Mouse (Mus musculus): ENCODE results near the gene Smyd3. TPM values are rescaled to one million over a fixed set of nuclear protein-coding genes. Genes with fewer than 3 reads are reported as not detected.

Gene Smyd3
- polyA plus RNA-seq, 1 experiment from 2014 or later: 22.3 TPM

GRCm38 (mm10) chr1:179032947-179033346, 484.9 kb downstream of the Smyd3 start:
- H3K9me3 ChIP-seq (ENCODE audit: control insufficient read depth, low read length): no peaks in the 10 kb centered on the region
- WGBS: 96% methylated on average over 2 of the region's 2 CpGs
- no peaks in the 10 kb centered on the region for H3K36me3 ChIP-seq (ENCODE audit: control insufficient read depth, insufficient read depth, low read length)
- DNase-seq (ENCODE audit: low spot score) (no peak), ATAC-seq (replicated peaks; ENCODE audit: low FRiP score, low TSS enrichment, low read depth) (no peak)
- no peaks in the 10 kb centered on the region for H3K27me3 ChIP-seq (replicated peaks; ENCODE audit: control insufficient read depth, insufficient read depth, low read length)
- no peak overlapping the region for H3K27ac ChIP-seq (ENCODE audit: low read depth)
- no peak overlapping the region for H3K9ac ChIP-seq (ENCODE audit: low read length)
- H3K4me3 ChIP-seq (ENCODE audit: low read depth, low read length): no peak overlapping the region
- no peak overlapping the region for H3K4me2 ChIP-seq (ENCODE audit: low read length)
- no peaks in the 10 kb centered on the region for H3K4me1 ChIP-seq (replicated peaks; ENCODE audit: control insufficient read depth, insufficient read depth, low read length)

DNA sequence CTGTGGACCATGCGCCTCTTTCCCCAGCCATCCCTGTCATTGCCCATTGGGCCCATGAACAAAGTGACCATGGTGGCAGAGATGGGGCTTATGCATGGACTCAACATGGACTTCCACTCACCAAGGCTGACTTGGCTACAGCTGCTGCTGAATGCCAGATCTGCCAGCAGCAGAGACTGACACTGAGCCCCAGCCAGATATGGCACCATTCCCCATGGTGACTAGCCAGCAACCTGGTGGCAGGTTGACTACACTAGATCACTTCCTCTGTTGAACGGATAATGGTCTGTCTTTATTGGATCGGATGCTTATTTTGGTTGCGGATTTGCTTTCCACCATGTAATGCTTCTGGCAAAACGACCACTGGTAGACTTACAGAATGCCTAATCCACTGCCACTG, 486.3 kb downstream of the Smyd3 start:
- H3K27ac ChIP-seq (ENCODE audit: low read depth): no peak overlapping the region
- no peak for ATAC-seq (replicated peaks; ENCODE audit: low FRiP score, low TSS enrichment, low read depth)
- DNase-seq (ENCODE audit: low spot score): no peak
- no peaks in the 10 kb centered on the region for H3K36me3 ChIP-seq (ENCODE audit: control insufficient read depth, insufficient read depth, low read length)
- no peak overlapping the region for H3K4me3 ChIP-seq (ENCODE audit: low read depth, low read length)
- H3K27me3 ChIP-seq (replicated peaks; ENCODE audit: control insufficient read depth, insufficient read depth, low read length): no peaks in the 10 kb centered on the region
- 93% methylated on average over 5 of the region's 5 CpGs for WGBS
- no peak overlapping the region for H3K4me2 ChIP-seq (ENCODE audit: low read length)
- H3K9me3 ChIP-seq (ENCODE audit: control insufficient read depth, low read length): no peaks in the 10 kb centered on the region
- H3K4me1 ChIP-seq (replicated peaks; ENCODE audit: control insufficient read depth, insufficient read depth, low read length): no peaks in the 10 kb centered on the region
- no peak overlapping the region for H3K9ac ChIP-seq (ENCODE audit: low read length)

GRCm38 (mm10) chr1:179026614-179027013, 491.2 kb downstream of the Smyd3 start:
- H3K27ac ChIP-seq (ENCODE audit: low read depth): no peak overlapping the region
- no peaks in the 10 kb centered on the region for H3K9me3 ChIP-seq (ENCODE audit: control insufficient read depth, low read length)
- ATAC-seq (replicated peaks; ENCODE audit: low FRiP score, low TSS enrichment, low read depth) (no peak), DNase-seq (ENCODE audit: low spot score) (no peak)
- H3K36me3 ChIP-seq (ENCODE audit: control insufficient read depth, insufficient read depth, low read length): no peaks in the 10 kb centered on the region
- H3K4me2 ChIP-seq (ENCODE audit: low read length): no peak overlapping the region
- WGBS: 92% methylated on average over 4 of the region's 4 CpGs
- no peak overlapping the region for H3K9ac ChIP-seq (ENCODE audit: low read length)
- no peak overlapping the region for H3K4me3 ChIP-seq (ENCODE audit: low read depth, low read length)
- H3K27me3 ChIP-seq (replicated peaks; ENCODE audit: control insufficient read depth, insufficient read depth, low read length): no peaks in the 10 kb centered on the region
- H3K4me1 ChIP-seq (replicated peaks; ENCODE audit: control insufficient read depth, insufficient read depth, low read length): no peaks in the 10 kb centered on the region

GRCm38 (mm10) chr1:179025169-179025568, 492.7 kb downstream of the Smyd3 start:
- Histone ChIP-seq H3K4me3 (ENCODE audit: low read depth, low read length) (no peak overlapping the region), H3K27ac (ENCODE audit: low read depth) (no peak overlapping the region), H3K36me3 (ENCODE audit: control insufficient read depth, insufficient read depth, low read length) (no peaks in the 10 kb centered on the region), H3K4me1 (replicated peaks; ENCODE audit: control insufficient read depth, insufficient read depth, low read length) (no peaks in the 10 kb centered on the region), H3K9ac (ENCODE audit: low read length) (no peak overlapping the region), H3K9me3 (ENCODE audit: control insufficient read depth, low read length) (no peaks in the 10 kb centered on the region), H3K27me3 (replicated peaks; ENCODE audit: control insufficient read depth, insufficient read depth, low read length) (no peaks in the 10 kb centered on the region), H3K4me2 (ENCODE audit: low read length) (no peak overlapping the region)
- no peak for DNase-seq (ENCODE audit: low spot score)
- WGBS: 80% methylated on average over 4 of the region's 4 CpGs
- no peak for ATAC-seq (replicated peaks; ENCODE audit: low FRiP score, low TSS enrichment, low read depth)

GRCm38 (mm10) chr1:179023486-179023885, 494.4 kb downstream of the Smyd3 start:
- ATAC-seq (replicated peaks; ENCODE audit: low FRiP score, low TSS enrichment, low read depth): no peak
- H3K27me3 ChIP-seq (replicated peaks; ENCODE audit: control insufficient read depth, insufficient read depth, low read length): no peaks in the 10 kb centered on the region
- H3K36me3 ChIP-seq (ENCODE audit: control insufficient read depth, insufficient read depth, low read length): no peaks in the 10 kb centered on the region
- no peaks in the 10 kb centered on the region for H3K9me3 ChIP-seq (ENCODE audit: control insufficient read depth, low read length)
- no peak overlapping the region for H3K9ac ChIP-seq (ENCODE audit: low read length)
- no peaks in the 10 kb centered on the region for H3K4me1 ChIP-seq (replicated peaks; ENCODE audit: control insufficient read depth, insufficient read depth, low read length)
- no peak for DNase-seq (ENCODE audit: low spot score)
- H3K4me2 ChIP-seq (ENCODE audit: low read length): no peak overlapping the region
- 79% methylated on average over 7 of the region's 7 CpGs for WGBS
- H3K4me3 ChIP-seq (ENCODE audit: low read depth, low read length): no peak overlapping the region
- H3K27ac ChIP-seq (ENCODE audit: low read depth): no peak overlapping the region

GRCm38 (mm10) chr1:179017428-179017827, 500.4 kb downstream of the Smyd3 start:
- no peak overlapping the region for H3K9ac ChIP-seq (ENCODE audit: low read length)
- ATAC-seq (replicated peaks; ENCODE audit: low FRiP score, low TSS enrichment, low read depth): no peak
- H3K27ac ChIP-seq (ENCODE audit: low read depth): no peak overlapping the region
- WGBS: 89% methylated on average over 10 of the region's 10 CpGs
- no peaks in the 10 kb centered on the region for H3K27me3 ChIP-seq (replicated peaks; ENCODE audit: control insufficient read depth, insufficient read depth, low read length)
- no peak for DNase-seq (ENCODE audit: low spot score)
- no peaks in the 10 kb centered on the region for H3K4me1 ChIP-seq (replicated peaks; ENCODE audit: control insufficient read depth, insufficient read depth, low read length)
- H3K4me3 ChIP-seq (ENCODE audit: low read depth, low read length): no peak overlapping the region
- H3K36me3 ChIP-seq (ENCODE audit: control insufficient read depth, insufficient read depth, low read length): no peaks in the 10 kb centered on the region
- no peaks in the 10 kb centered on the region for H3K9me3 ChIP-seq (ENCODE audit: control insufficient read depth, low read length)
- H3K4me2 ChIP-seq (ENCODE audit: low read length): no peak overlapping the region

DNA sequence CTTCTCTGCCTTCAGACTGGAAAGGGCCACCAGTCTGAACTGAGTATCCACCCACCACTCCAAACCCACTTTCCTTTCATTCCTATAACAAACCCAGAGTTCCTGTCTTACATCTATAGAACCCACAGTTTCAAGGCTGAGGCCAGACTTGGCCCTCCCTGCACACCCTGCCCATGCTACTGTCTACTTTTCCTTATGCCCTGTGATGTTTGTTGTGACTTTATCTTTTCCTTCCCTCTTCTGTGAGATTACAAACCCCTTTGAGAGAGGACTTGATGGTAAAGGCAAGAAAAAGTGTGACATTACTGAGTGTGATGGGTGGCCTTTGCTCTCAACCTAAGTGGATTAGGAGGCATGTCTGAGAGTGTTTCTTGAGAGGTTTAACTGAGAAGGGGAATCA, 504.8 kb downstream of the Smyd3 start:
- no peaks in the 10 kb centered on the region for H3K9me3 ChIP-seq (ENCODE audit: control insufficient read depth, low read length)
- no peak overlapping the region for H3K4me3 ChIP-seq (ENCODE audit: low read depth, low read length)
- H3K36me3 ChIP-seq (ENCODE audit: control insufficient read depth, insufficient read depth, low read length): no peaks in the 10 kb centered on the region
- no peak overlapping the region for H3K4me2 ChIP-seq (ENCODE audit: low read length)
- DNase-seq (ENCODE audit: low spot score) (no peak), ATAC-seq (replicated peaks; ENCODE audit: low FRiP score, low TSS enrichment, low read depth) (no peak)
- no peak overlapping the region for H3K27ac ChIP-seq (ENCODE audit: low read depth)
- no peaks in the 10 kb centered on the region for H3K27me3 ChIP-seq (replicated peaks; ENCODE audit: control insufficient read depth, insufficient read depth, low read length)
- peaks cover 5% of the 10 kb centered on the region; the same call in 1 of the 2 replicates for H3K4me1 ChIP-seq (replicated peaks; ENCODE audit: control insufficient read depth, insufficient read depth, low read length)
- H3K9ac ChIP-seq (ENCODE audit: low read length): no peak overlapping the region

DNA sequence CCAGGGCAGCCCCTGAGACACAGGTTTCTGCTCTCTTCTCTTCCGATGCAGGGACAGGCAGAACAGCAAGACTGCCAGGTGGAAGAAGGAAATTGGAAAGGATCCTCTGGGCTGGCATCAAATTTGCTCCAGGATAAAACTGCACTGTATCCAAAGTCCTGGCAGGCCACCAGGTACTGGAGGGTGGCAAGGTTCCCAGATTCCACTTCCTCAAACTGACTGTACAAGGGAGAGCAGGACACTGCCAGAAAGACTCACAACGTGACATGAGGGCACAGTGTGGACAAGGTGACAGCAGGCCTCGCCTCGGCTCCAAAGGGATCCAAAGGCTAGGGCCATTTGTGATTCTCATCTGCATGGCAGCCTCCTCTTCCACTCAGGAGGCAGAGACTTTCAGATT, 505.6 kb downstream of the Smyd3 start:
- DNase-seq (ENCODE audit: low spot score): no peak
- Histone ChIP-seq H3K36me3 (ENCODE audit: control insufficient read depth, insufficient read depth, low read length) (no peaks in the 10 kb centered on the region), H3K4me3 (ENCODE audit: low read depth, low read length) (no peak overlapping the region), H3K27ac (ENCODE audit: low read depth) (no peak overlapping the region), H3K4me2 (ENCODE audit: low read length) (no peak overlapping the region), H3K4me1 (replicated peaks; ENCODE audit: control insufficient read depth, insufficient read depth, low read length) (peaks cover 5% of the 10 kb centered on the region; the same call in 1 of the 2 replicates), H3K9me3 (ENCODE audit: control insufficient read depth, low read length) (no peaks in the 10 kb centered on the region), H3K27me3 (replicated peaks; ENCODE audit: control insufficient read depth, insufficient read depth, low read length) (no peaks in the 10 kb centered on the region), H3K9ac (ENCODE audit: low read length) (no peak overlapping the region)
- 88% methylated on average over 4 of the region's 4 CpGs for WGBS
- no peak for ATAC-seq (replicated peaks; ENCODE audit: low FRiP score, low TSS enrichment, low read depth)

- DNase-seq (ENCODE audit: low spot score) (no peak), ATAC-seq (replicated peaks; ENCODE audit: low FRiP score, low TSS enrichment, low read depth) (no peak)
- H3K4me2 ChIP-seq (ENCODE audit: low read length): no peak overlapping the region
- 86% methylated on average over 3 of the region's 3 CpGs for WGBS
- H3K27ac ChIP-seq (ENCODE audit: low read depth): no peak overlapping the region
- no peak overlapping the region for H3K4me3 ChIP-seq (ENCODE audit: low read depth, low read length)
- H3K36me3 ChIP-seq (ENCODE audit: control insufficient read depth, insufficient read depth, low read length): no peaks in the 10 kb centered on the region
- no peaks in the 10 kb centered on the region for H3K27me3 ChIP-seq (replicated peaks; ENCODE audit: control insufficient read depth, insufficient read depth, low read length)
- H3K9me3 ChIP-seq (ENCODE audit: control insufficient read depth, low read length): no peaks in the 10 kb centered on the region
- H3K4me1 ChIP-seq (replicated peaks; ENCODE audit: control insufficient read depth, insufficient read depth, low read length): peaks cover 5% of the 10 kb centered on the region; the same call in 1 of the 2 replicates
- H3K9ac ChIP-seq (ENCODE audit: low read length): no peak overlapping the region
Observed at GRCm38 (mm10) chr1:179010756-179011155, 507.1 kb downstream of the Smyd3 start.
